Mouse (Mus musculus): ENCODE measurements around the gene Slc39a11. TPM values are rescaled to one million over a fixed set of nuclear protein-coding genes. Genes with fewer than 3 reads are reported as not detected.

The Slc39a11 gene
- total RNA-seq, 2 experiments from 2014 or later = 13.6 to 15.9 TPM

- no peak for DNase-seq (ENCODE audit: low spot score in 2 of 2)
- intact Hi-C loops (cut with DNase I) = no loop called here
These were observed 390.0 kb downstream of the Slc39a11 start for GRCm38 (mm10) chr11:113259712-113260382.

DNA sequence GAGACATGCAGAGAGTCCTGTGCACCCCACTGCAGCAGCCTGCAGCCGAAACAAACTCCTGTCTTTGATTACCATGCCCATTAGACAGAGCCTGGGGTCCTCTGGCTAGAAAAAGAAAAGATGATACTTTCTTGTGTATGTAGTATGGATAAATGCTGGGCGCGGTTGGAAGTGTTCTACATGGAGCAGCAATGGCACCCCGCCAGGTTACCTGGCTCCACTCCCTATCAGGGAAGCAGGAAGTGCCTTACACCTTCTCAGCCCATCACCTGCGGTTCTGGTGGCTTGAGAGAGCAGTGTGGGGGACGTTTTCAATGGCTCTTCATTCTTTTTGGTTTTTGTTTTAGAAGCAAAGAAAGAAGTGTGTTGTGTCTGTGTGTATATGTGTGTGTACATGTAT is 391.9 kb downstream of the Slc39a11 start:
- intact Hi-C loops (cut with DNase I) = no loop called here
- DNase-seq (ENCODE audit: low spot score in 2 of 2) = no peak

DNA sequence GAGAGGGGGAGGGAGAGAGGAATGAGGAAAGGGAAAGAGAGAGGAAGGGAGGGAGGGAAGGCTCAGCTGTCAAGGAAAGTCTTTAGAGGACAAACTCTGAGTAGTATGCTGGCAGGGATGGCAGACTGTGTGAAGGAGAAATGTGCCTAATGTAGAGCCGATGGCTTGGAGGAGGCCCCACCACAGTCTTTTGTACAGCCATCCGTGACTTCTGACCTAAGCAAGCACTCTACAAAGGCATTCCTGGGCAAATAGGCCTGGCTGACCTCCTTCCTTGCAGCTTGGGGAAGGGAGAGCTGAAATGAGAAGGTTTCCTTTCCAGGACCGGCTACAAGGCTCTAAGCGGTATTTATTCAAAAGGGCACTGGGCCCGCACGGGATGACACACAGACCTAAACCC is 395.2 kb downstream of the Slc39a11 start:
- intact Hi-C loops (cut with DNase I) = no loop called here
- DNase-seq (ENCODE audit: low spot score in 2 of 2) = no peak

DNA sequence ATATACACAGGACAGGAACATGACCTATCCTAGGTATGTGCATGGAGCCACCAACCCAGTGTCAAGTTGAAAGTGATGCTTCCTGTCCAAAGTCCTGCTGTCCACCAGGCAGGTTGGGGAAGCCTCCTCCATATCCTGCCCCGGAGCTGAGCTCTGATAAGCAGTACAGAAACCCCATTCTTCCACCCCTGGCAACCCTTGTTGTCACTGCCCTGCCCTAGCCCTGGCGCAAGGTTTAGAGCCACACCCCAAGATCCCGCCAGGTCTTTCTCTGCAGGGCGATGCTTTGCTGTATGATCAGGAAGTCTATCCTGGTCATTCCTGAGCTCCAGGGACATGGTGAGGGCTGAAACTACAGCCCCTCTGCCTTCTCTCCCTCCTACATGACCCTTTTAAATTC is 396.7 kb downstream of the Slc39a11 start:
- no peak for DNase-seq (ENCODE audit: low spot score in 2 of 2)

GRCm38 (mm10) chr11:113251172-113251571 is 398.7 kb downstream of the Slc39a11 start:
- intact Hi-C loops (cut with DNase I) = no loop called here

More for the DNA sequence above, 396.7 kb downstream of the Slc39a11 start:
- intact Hi-C loops (cut with DNase I) = no loop called here

GRCm38 (mm10) chr11:113246475-113246874 is 403.4 kb downstream of the Slc39a11 start:
- no peak for DNase-seq (ENCODE audit: low spot score in 2 of 2)
- intact Hi-C loops (cut with DNase I) = no loop called here

More at GRCm38 (mm10) chr11:113251172-113251571, 398.7 kb downstream of the Slc39a11 start:
- no peak for DNase-seq (ENCODE audit: low spot score in 2 of 2)

- no peak for DNase-seq (ENCODE audit: low spot score in 2 of 2)
- intact Hi-C loops (cut with DNase I) = no loop called here
These were observed 404.2 kb downstream of the Slc39a11 start for GRCm38 (mm10) chr11:113245666-113246065.

GRCm38 (mm10) chr11:113234432-113234831 is 415.4 kb downstream of the Slc39a11 start:
- intact Hi-C loops (cut with DNase I) = no loop called here
- no peak for DNase-seq (ENCODE audit: low spot score in 2 of 2)

DNA sequence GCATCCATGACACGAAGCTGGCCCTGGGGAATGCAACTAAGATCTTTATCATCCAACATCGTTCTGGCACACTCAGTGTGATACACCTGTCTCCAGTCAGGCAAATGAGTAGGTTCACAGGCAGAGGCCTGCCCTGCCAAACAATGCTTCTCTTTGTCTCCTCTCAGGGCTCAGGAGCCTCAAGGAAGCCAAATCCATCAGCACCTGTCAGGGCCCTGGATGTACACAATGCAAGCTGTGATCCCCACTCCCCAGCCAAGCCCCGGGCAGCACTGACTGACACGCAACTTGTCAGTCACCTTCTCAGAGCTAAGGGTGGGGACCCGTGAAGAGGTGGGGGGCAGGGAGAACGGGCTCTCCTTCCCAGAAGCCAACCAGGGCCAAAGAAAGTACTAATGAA is 417.8 kb downstream of the Slc39a11 start:
- intact Hi-C loops (cut with DNase I) = no loop called here
- no peak for DNase-seq (ENCODE audit: low spot score in 2 of 2)

DNA sequence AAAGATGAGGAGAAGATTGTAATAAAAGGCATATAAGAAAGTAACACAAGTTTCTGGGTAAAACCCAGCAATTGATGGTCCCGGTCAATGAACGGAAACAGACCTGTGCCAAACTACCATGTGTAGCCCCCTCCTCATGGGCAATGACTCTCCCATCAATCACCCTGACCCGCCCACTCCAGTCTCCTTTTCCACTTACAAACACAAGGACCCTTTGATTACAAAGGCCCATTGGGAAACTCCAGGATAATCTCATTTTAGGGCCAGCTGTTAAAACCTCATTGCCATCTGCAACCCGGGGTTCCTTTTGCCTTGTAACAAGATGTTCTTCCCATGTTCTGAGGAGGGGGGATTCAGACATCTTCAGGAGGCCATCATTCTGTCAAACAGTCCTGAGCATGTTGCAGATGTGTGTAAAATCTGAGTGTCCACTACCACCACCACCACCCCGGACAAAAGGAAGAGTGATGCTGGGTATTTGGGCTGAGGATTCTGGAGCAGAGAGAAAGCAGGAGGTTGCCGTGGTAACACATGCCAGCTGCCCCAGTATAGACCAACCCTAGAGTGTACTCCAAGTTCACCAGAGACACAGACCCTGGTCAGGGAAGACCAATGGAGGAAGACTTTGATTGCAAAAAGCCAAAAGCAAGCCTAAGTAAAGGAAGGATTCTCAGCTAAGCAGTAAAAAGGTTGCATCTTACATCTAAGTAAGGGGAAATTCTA is 419.3 kb downstream of the Slc39a11 start:
- DNase-seq (ENCODE audit: low spot score in 2 of 2) = no peak
- intact Hi-C loops (cut with DNase I) = no loop called here

DNA sequence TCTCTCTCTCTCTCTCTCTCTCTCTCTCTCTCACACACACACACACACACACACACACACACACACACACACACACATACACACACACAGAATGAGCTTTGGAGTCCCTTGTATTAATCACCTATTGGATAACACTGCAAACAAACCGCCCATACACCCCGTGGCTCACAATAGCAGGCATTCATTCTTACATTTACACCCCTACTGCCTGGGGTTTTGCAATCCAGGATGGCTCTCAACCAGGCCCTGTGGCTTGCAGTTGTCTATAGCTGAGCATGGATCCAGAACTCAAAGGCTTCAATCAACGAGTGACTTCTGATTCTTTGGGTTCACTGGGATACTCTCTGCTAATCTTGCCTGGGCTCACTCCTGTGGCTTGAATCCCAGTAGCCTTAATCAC is 424.1 kb downstream of the Slc39a11 start:
- intact Hi-C loops (cut with DNase I) = no loop called here
- DNase-seq (ENCODE audit: low spot score in 2 of 2) = no peak

DNA sequence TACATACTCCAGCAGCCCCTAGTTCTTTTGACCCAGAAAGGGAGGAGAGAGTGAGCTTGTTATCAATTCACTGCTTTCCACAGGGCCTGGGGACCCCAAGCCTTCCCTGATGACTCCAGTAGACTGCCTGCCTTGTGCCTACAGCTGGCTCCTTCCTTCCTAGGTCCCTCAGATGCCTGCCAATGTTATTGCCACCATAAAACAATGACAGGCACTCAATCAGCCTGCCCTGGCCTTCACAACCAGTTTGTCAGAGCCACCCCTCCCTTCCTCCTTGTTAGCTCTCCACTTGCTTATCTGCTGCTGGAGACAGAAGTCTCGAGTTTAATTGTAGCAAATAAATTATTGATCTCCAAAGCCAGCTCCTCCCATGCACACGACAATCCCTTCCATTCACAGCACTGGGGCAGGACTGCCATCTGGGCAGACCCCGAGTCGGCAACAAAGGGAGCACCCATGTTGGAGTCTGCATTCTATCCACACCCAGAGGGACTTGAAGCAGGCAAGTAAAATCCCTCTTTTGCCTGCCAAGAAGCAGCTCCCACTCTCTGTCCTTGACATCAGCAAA is 426.0 kb downstream of the Slc39a11 start:
- no peak for DNase-seq (ENCODE audit: low spot score in 2 of 2)
- intact Hi-C loops (cut with DNase I) = loop anchor here (5.0 kb wide), 1 partner anchor 68 kb away; no protein-coding TSS in a partner anchor

DNA sequence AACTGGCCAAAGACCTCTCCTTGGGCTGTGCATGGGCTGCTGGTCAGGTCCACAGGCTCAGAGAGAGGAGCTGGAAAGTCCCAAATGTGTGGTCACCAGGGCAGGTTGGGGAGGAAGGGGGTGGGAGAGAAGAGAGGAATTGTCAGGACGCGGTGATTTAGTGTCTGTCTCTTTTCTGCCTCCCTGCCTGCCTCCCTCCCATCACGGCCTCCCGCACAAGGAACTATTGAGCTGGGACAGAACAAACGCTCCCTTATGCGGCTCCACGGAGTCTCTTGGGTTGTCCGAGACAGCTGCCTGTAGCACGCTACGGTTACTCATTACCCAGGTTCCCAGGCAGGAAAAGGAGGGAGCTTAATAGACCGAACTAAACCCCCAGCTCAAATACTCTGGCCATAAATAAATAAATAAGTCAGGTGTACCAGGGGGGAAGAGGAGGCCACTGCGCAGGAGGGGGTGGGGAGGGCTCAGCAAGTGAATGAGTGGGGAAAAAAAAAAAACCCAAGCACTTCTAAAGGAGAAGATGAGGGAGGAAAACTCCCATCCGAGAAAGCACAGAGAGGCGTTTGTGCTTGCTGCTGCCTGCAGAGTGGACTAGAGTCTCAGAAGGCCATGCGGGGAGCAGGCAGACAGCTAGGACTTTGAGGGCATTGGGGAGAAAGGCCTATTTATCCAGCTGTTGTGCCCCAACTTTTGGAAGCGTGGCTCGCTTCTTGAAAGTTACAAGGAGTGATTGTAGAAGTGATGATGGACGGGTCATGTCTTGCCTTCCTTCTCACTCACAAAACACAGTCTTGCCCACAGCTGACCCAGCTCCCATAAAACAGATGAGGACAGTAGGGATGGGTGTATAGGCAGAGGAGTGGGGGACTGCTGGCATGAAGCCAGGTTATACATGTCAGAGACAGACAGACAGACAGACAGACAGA is 428.3 kb downstream of the Slc39a11 start:
- intact Hi-C loops (cut with DNase I) = loop anchor here (5.0 kb wide), 1 partner anchor 71 kb away; no protein-coding TSS in a partner anchor
- DNase-seq (ENCODE audit: low spot score in 2 of 2) = peak in 1 of 2 experiments; percentile 16

DNA sequence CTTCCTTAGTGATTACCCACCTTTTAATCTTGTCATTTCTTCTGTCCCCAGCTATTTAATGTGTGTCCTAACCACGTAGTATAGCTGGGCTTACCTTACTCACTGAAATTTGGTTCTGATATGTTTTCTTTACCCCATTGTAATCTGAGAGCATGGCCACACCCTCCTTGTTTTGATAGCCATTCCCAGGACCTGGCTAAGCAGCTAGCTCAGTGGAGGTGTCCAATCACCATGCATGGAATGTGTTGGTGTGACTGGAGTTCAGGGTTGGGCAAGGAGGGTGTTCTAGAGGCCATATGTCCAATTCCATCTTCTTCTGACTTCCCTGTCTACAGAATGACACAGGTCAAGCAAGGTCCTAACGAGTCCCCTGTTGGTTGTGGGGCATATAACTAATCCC is 429.2 kb downstream of the Slc39a11 start:
- intact Hi-C loops (cut with DNase I) = loop anchor here (5.0 kb wide), 1 partner anchor 72 kb away; no protein-coding TSS in a partner anchor
- no peak for DNase-seq (ENCODE audit: low spot score in 2 of 2)

GRCm38 (mm10) chr11:113214741-113215140 is 435.1 kb downstream of the Slc39a11 start:
- DNase-seq (ENCODE audit: low spot score in 2 of 2) = no peak
- intact Hi-C loops (cut with DNase I) = no loop called here

DNA sequence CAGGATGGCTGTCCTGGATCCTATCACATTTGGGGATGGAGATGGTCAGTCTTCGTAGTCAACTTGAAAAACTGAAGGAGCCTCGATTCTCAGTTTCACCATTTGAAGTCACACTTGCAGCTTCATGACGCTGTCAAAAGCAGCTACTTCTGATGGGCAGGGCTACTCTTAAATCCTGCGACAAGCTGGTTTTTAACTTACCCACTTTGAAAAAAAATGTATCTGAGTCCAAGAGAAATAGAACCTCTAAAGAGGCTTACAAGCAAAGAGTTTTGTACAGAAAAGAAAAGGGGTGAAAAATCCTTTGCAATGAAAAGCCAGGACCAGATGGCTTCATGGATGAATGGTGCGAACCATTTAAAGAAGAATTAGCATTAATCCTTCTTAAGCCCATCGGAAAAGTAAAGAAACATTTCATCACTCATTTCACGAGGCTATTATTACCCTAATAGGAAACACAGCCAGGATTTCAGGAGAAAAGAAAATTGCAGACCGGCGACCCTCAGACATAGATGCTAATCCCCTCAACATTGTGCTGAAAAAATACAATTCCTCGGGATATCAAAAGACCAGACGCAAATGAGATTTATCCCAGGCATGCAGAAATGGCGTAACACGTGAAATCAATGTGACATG is 437.4 kb downstream of the Slc39a11 start:
- DNase-seq (ENCODE audit: low spot score in 2 of 2) = no peak
- intact Hi-C loops (cut with DNase I) = no loop called here

DNA sequence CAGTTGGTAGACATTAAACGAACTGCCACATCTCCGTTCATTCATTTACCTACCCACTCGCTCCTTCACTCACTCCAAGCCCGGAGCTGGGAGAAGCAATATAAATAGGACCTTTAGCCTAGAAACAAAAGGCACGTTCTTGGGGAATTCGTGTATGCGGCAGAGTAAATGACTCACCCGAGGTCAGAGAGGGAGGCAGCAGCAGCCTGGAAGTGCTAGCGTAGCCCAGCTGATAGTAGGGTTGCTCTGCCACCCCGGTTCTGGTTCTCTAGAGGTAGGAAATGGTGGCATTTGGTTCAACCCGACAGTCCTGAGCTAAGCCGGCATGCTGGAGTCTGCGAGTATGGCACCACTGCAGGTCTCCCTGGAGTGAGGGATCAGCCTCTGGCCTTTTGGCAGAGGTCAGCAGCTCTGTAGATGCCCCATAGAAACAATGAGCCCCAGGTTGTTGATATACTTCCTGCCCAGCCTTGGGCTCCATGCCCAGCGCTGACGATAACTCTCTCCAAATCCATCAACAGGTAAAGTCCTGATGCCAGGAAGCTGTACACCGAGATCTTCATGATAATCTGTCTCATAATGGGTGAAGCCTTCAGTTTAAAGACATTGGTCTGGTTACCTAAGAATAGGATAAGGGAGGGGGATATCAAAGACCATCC is 440.5 kb downstream of the Slc39a11 start:
- intact Hi-C loops (cut with DNase I) = no loop called here
- no peak for DNase-seq (ENCODE audit: low spot score in 2 of 2)

DNA sequence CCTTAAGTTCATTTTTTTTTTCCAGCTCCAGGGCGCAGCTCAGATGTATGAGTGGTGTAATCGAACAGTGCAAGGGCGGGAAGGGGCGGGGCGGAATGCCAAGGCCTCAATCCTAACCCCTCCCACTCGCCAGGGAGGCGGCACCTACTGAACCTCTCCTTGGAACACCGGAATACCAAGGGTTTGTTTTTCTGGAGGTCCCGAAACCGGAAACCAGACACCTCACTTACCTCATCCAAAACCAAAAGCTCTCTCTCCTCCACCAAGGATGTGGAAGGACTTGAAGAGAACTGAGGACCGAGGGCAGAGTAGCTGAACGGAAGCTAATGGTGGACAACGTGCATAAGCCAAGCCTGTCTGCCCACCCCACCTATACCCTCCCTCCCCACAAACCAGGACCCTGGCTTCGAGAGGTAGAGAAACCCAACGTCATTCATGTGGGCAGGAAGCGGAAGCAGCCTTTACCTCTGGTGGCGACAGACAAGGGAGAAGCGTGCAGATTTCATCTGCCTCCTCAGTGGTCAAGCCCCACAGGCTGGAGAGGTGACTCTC is 441.3 kb downstream of the Slc39a11 start:
- no peak for DNase-seq (ENCODE audit: low spot score in 2 of 2)
- intact Hi-C loops (cut with DNase I) = no loop called here

All from left cerebral cortex, postnatal 36 days (tissue).